Mouse (Mus musculus): ENCODE data around the gene Atg4d. TPM values are rescaled to one million over a fixed set of nuclear protein-coding genes. Genes with fewer than 3 reads are reported as not detected.

Gene Atg4d
- polyA plus RNA-seq (2012; ENCODE audit: low replicate concordance): 33.9 and 64.0 TPM in 2 replicates

DNA sequence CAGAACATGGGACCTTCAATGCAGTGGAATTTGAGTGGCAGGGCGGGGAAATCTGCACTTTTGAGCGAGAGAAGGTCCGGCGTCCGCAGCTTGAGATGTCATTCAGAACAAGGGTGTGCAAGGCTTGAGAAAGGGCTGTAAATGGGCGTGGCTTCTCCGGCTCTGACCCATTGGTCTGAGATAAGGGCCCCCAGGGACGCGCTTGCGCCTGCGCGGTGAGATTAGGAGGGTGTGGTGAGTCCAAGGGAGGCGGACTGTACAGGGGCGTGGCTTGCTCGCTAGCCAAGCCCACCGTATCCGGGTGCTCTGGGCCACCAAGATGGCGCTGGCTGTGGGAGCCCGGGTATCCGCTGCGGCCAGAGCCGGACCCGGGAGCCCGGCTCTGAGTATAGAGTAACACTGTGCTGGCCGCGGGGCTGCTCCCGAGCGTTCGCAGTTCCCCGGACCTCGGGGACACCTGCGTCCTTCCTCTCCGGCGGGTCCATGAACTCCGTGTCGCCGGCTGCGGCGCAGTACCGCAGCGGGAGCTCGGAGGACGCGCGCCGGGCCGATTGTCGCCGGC, at the start of gene Atg4d:
Gene Atg4d, plus strand, starts transcription at position 294 of the 562 bp plus-strand sequence.

DNA sequence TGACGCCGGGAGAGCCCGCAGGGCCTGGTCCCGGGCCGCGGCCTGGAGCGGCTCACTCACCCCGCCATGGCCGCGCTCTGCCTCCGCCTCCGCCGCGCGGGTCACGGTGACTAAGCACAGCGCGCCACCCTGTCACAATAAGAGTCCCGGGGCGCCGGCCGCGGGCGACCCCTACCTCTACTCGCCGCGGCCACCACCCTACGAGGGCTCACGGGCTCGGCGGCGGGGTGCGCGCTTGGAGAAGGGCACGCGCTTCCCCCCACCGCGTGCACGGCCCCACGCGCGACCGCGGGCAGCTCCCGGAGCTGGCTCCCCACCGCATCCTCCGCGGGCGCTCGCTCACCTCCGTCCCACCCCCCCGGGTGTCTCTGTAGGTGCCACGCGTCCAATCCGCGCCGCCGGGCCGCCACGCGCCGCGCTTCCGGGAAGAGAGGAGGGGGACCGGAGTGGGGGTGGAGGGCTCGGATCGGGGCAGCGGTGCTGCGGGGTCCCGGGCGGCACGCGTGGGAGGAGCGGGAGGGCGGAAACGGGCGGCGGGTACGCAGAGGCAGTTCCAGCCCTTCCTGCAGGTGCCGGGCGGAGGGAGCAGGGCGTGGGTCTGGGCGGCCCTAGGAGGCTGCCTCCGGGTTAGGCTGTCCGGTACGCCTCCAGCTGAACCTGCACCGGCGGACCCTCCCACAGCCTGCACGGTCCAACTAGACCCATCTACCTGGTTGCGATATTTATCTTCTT, 26.2 kb upstream of the Atg4d start, which contains the start of gene Keap1:
Gene Keap1, minus strand, starts transcription at position 629 of the 732 bp plus-strand sequence.

DNA sequence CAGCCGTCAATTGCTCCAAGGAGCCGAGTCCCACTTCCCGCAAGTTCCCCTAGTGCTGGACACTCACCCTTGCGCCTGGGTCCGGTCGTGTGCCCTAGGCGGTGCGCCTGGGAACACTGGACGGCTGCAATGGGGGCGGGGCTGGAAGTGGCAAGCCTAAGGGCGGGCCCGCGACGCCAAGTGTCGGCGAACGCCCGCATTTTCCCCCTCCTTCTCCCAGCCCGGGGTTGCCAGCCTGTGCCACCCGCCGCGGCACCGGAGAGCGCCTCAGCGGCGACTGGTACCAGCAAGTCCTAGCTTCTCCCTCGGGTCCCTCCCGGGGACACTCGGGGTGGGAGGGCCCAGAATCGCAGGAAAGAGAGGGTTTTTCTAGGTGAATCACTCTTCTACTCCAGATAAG, 16.8 kb upstream of the Atg4d start, which contains the start of gene S1pr5:
Gene S1pr5, minus strand, starts transcription at position 118 of the 400 bp plus-strand sequence.

DNA sequence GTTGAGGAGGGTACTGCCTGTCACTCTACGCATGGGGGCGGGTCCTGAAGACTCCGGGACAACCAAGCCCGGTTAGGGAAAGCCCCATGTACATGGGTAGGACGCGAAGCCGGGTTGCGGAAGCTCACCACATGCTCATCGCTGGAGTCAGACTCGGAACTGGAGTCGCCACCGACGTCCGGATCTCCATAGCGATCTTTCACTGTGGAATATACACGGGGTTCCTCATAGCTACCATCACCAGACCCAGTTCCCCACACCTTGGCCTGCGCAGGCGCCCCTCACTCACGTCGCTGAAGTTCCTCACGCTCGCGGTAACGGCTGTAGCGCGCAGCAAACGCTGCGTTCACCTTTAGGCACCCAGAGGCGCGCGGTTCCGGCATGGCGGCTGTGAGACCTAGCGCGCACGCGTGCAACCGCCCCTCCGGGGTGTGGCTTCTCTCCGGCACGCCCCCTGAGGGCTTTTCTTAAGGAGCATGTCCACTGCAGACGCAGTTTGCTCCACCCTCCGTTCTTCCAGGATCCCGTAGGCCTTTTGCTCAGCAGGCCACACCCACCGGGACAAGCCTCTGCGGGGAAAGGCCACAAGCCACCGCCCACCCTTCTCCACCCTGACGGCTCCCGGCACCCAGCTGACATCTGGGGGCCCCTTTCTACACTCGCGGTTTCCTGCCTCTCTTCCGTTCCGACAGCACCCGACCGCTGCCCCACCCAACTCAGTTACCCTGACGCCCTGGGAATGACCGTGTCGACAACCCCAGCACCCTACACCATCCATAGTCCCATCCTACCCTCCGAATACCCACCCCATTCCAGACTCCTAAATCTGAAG, 22.7 kb downstream of the Atg4d start, which contains the start of gene Kri1:
Gene Kri1, minus strand, starts transcription at position 399 of the 832 bp plus-strand sequence.

DNA sequence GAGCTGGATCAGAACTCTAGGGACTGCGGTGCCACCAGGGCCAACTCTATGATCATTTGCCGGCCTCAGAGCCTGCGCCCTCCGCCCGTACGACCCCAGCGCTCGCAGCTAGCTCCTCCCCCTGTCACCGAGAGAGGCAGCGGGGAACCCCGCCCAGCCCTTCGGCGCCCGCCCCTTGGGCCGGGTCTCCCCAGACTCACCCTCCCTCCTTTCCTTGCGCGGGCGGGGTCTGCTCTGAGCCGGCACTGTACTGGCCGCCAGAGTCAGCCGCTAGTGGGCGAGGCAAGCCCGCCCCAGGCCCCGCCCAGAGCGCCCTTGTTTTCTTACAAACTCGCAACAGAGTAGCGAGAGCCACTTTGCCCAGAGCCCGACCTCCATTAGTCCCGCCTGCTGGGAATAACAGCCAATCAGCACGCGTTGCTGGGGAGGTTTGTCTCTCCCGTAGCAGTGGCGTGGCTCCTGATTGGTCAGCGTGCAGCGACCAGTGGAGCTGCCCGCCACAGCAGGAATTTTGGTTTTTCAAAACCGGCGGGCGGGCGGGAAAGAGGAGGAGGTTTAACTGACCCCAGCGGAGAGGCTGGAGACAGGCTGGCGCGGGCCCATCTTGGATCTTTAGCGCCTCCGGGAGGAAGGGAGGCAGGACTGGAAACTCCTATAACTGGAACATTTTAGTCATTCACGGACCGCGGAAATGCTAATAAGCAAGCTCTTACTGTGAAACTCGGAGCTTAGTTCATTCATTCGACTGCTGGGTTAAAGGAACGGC, 26.1 kb downstream of the Atg4d start, which contains the start of gene Cdkn2d:
Gene Cdkn2d, minus strand, starts transcription at position 386 of the 766 bp plus-strand sequence.

DNA sequence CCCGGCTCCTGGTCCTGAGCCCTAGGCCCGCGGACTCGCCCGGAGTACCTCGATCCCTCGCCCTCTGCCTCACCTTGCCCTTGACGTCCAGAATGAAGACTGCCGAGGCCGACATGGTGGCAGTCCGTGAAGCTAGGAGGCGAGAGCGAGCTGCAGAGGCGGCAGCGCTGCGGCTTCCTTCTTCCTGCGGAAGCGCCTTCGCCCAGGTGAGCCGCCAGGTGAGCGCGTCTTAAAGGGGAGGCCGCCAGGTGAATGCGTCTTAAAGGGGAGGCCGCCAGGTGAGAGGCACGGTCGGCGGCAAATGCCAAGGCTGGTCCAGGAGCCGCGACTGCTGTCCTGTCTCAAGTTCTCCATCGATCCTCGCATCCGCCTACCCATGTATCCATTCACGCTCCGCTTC, 47.0 kb downstream of the Atg4d start, which contains the start of gene Ap1m2:
Gene Ap1m2, minus strand, starts transcription at position 204 of the 400 bp plus-strand sequence.

DNA sequence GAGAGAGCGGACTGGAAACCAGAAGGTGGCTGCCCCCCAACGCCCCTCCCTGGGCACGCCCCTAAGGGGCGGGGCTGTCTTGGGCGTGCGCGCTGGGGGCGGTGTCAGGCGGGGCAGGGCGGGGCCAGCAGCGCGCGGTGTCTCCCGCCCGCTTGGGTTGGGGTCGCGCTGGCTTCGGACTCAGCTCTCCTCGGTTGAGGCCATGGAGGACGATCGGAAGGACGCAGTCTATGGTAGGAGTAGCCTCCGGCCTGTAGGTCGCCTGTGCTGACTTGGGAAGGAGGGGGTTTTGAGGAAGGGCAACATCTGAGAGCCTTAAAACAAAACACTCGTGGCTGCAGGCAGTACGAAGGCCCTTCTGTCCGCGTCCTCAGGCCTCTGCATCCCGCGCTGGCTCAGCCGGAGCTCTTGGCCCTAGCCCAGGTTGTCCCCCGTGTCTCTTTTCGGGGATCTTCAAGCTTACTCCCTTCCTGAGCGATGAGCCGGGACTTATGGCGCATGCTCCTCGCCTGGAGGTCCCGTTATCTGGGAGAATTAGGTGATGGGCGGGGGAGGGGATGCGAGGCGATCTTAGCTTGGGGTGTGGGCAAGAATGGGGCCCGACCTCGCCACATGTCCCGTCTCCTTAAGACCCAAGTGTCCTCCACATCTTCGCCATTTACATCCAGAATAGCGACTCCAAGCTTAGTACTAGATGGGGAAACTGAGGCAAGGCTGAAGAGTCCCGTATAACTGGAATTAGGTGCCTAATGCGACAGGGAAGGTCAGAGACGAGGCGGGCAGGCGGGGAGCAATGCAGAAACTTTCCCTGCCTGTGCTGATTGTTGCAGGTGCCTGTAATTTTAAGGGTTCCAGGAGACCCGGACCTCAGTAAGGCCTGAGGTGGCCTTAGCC, 55.8 kb downstream of the Atg4d start, which contains the start of gene Slc44a2:
Gene Slc44a2, plus strand, starts transcription at position 80 of the 894 bp plus-strand sequence.

Other genes with a start within 250 kb of the Atg4d start
- 37.9 and 60.7 TPM in 2 replicates for gene Icam1, start 249.3 kb upstream of the Atg4d start, polyA plus RNA-seq (2012; ENCODE audit: low replicate concordance)
- gene Icam4, start 235.9 kb upstream of the Atg4d start, polyA plus RNA-seq (2012; ENCODE audit: low replicate concordance): 2.4 and 30.5 TPM in 2 replicates
- 1.2 and 1.5 TPM in 2 replicates for gene Icam5, start 233.2 kb upstream of the Atg4d start, polyA plus RNA-seq (2012; ENCODE audit: low replicate concordance)
- 4.7 and 6.8 TPM in 2 replicates for gene Zglp1, start 198.2 kb upstream of the Atg4d start, polyA plus RNA-seq (2012; ENCODE audit: low replicate concordance)
- gene Gm49373, start 192.2 kb upstream of the Atg4d start, polyA plus RNA-seq (2012; ENCODE audit: low replicate concordance): 0.26 and 0.64 TPM in 2 replicates
- 24.8 and 46.2 TPM in 2 replicates for gene Fdx1l, start 191.7 kb upstream of the Atg4d start, polyA plus RNA-seq (2012; ENCODE audit: low replicate concordance)
- gene Gm38431, start 173.3 kb upstream of the Atg4d start, polyA plus RNA-seq (2012; ENCODE audit: low replicate concordance): 43.7 and 103 TPM in 2 replicates
- gene Raver1, start 173.3 kb upstream of the Atg4d start, polyA plus RNA-seq (2012; ENCODE audit: low replicate concordance): 182 and 466 TPM in 2 replicates
- 47.9 and 58.5 TPM in 2 replicates for gene Tyk2, start 134.1 kb upstream of the Atg4d start, polyA plus RNA-seq (2012; ENCODE audit: low replicate concordance)
- gene Cdc37, start 115.3 kb upstream of the Atg4d start, polyA plus RNA-seq (2012; ENCODE audit: low replicate concordance): 137 and 226 TPM in 2 replicates
- gene Pde4a, start 99.6 kb upstream of the Atg4d start, polyA plus RNA-seq (2012; ENCODE audit: low replicate concordance): 9.8 and 19.5 TPM in 2 replicates
- 49.8 and 76.0 TPM in 2 replicates for gene Keap1, start 25.9 kb upstream of the Atg4d start, polyA plus RNA-seq (2012; ENCODE audit: low replicate concordance)
- gene S1pr5, start 16.9 kb upstream of the Atg4d start, polyA plus RNA-seq (2012; ENCODE audit: low replicate concordance): 11.6 and 51.4 TPM in 2 replicates
- 46.0 and 65.5 TPM in 2 replicates for gene Kri1, start 22.7 kb downstream of the Atg4d start, polyA plus RNA-seq (2012; ENCODE audit: low replicate concordance)
- 41.8 and 71.5 TPM in 2 replicates for gene Cdkn2d, start 26.1 kb downstream of the Atg4d start, polyA plus RNA-seq (2012; ENCODE audit: low replicate concordance)
- gene Ap1m2, start 47.0 kb downstream of the Atg4d start, polyA plus RNA-seq (2012; ENCODE audit: low replicate concordance): 0.49 and 2.3 TPM in 2 replicates
- gene Slc44a2, start 55.4 kb downstream of the Atg4d start, polyA plus RNA-seq (2012; ENCODE audit: low replicate concordance): 192 and 204 TPM in 2 replicates
- 61.2 and 70.8 TPM in 2 replicates for gene Ilf3, start 102.6 kb downstream of the Atg4d start, polyA plus RNA-seq (2012; ENCODE audit: low replicate concordance)
- 38.9 and 44.8 TPM in 2 replicates for gene Qtrt1, start 146.5 kb downstream of the Atg4d start, polyA plus RNA-seq (2012; ENCODE audit: low replicate concordance)
- gene Dnm2, start 159.6 kb downstream of the Atg4d start, polyA plus RNA-seq (2012; ENCODE audit: low replicate concordance): 702 and 1,736 TPM in 2 replicates
- gene Tmed1, start 245.0 kb downstream of the Atg4d start, polyA plus RNA-seq (2012; ENCODE audit: low replicate concordance): 5.3 and 6.6 TPM in 2 replicates